Mouse (Mus musculus) liver, postnatal 0 days (tissue): ENCODE results near the gene Tmem44.

Experiments
- CTCF ChIP-seq: sonication (generic); IDR thresholded peaks from 2 replicates; pipeline ENCODE4 v1.5.1; 2016; ENCODE audit warnings: antibody characterized with exemption, low read depth
- EP300 ChIP-seq: IDR thresholded peaks from 2 replicates; pipeline ENCODE4 v1.6.1; 2016; ENCODE audit warnings: antibody characterized with exemption, low read depth, mild to moderate bottlenecking

GRCm38 (mm10) chr16:30513050-30514024 lies 37.3 kb downstream of the Tmem44 start:
- no peak for TF ChIP-seq CTCF
- TF ChIP-seq EP300: no peak
